Mouse (Mus musculus): ENCODE data around the gene Nrxn3. TPM values are rescaled to one million over a fixed set of nuclear protein-coding genes. Genes with fewer than 3 reads are reported as not detected.

The Nrxn3 gene
- total RNA-seq, 2 experiments from 2014 or later = 0.08 to 0.13 TPM

- no peak for DNase-seq (ENCODE audit: low spot score)
- intact Hi-C loops (cut with DNase I) = no loop called here
Measured at GRCm38 (mm10) chr12:88900728-88901080, 178.0 kb downstream of the Nrxn3 start.

- intact Hi-C loops (cut with DNase I) = no loop called here
- no peak for DNase-seq (ENCODE audit: low spot score)
Measured at GRCm38 (mm10) chr12:88910761-88911160, 188.1 kb downstream of the Nrxn3 start.

GRCm38 (mm10) chr12:88916752-88917151, 194.1 kb downstream of the Nrxn3 start:
- no peak for DNase-seq (ENCODE audit: low spot score)

GRCm38 (mm10) chr12:88924896-88925295, 202.2 kb downstream of the Nrxn3 start:
- intact Hi-C loops (cut with DNase I) = no loop called here

More at GRCm38 (mm10) chr12:88916752-88917151, 194.1 kb downstream of the Nrxn3 start:
- intact Hi-C loops (cut with DNase I) = no loop called here

GRCm38 (mm10) chr12:88926306-88926705, 203.6 kb downstream of the Nrxn3 start:
- intact Hi-C loops (cut with DNase I) = no loop called here
- no peak for DNase-seq (ENCODE audit: low spot score)

More at GRCm38 (mm10) chr12:88924896-88925295, 202.2 kb downstream of the Nrxn3 start:
- no peak for DNase-seq (ENCODE audit: low spot score)

- no peak for DNase-seq (ENCODE audit: low spot score)
- intact Hi-C loops (cut with DNase I) = no loop called here
Measured at GRCm38 (mm10) chr12:88931713-88932112, 209.0 kb downstream of the Nrxn3 start.

DNA sequence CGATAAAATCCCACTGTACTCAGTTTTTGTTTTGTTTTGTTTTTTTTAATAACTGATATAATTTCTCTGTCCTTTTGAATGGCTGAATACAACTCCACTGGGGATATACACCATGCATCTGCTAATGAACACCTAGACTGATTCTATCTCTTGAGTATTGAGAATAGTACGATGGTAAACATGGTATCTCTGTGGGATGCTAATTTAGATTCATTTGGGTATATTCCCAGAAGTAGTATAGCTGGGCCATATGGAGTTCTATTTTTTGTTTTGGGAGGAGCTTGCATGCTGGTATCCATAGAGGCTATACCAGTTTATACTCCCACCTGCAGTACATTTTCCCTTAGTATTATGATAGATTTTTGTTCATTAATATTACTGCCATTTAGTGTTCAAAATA, 217.0 kb downstream of the Nrxn3 start:
- DNase-seq (ENCODE audit: low spot score) = no peak
- intact Hi-C loops (cut with DNase I) = no loop called here

DNA sequence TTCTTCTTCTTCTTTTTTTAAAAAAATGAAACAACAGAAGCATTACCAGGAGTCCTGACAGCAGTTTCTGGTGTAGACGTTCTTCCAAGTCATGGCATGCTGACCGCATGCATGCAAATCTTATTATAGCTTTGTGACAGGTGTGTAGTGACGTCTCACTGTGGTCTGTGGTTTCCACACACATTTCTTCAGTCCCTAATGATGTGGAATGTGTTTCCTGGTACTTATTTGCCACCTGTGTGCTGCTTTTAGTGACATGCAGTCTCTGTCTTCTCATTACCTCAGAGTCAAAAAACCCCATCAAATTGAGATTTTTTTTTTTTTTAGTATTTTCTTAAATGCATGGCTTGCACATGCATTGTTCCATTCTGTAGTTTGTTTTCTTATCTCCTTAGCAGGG, 222.3 kb downstream of the Nrxn3 start:
- intact Hi-C loops (cut with DNase I) = no loop called here
- no peak for DNase-seq (ENCODE audit: low spot score)

DNA sequence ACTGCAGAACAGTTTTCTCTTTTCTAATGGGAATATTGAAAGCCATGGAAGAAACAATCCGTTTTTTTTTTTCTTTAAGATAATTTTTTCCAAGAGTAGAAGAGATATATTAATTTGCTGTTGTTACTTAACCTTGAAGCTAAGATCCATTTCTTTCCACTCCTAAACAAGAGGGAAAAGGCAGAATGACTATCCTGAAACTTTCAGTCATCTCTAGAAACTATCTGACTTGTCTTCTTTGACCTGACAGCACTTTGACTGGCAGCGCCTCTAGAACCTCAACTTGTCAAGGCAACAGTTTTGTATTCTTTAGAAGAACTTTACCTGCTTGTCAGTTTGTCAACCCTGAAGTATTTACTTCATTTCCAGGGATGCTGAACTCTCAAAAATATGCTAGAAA, 227.2 kb downstream of the Nrxn3 start:
- intact Hi-C loops (cut with DNase I) = no loop called here

GRCm38 (mm10) chr12:88952937-88953600, 230.4 kb downstream of the Nrxn3 start:
- no peak for DNase-seq (ENCODE audit: low spot score)
- intact Hi-C loops (cut with DNase I) = no loop called here

More for the DNA sequence above, 227.2 kb downstream of the Nrxn3 start:
- DNase-seq (ENCODE audit: low spot score) = no peak

DNA sequence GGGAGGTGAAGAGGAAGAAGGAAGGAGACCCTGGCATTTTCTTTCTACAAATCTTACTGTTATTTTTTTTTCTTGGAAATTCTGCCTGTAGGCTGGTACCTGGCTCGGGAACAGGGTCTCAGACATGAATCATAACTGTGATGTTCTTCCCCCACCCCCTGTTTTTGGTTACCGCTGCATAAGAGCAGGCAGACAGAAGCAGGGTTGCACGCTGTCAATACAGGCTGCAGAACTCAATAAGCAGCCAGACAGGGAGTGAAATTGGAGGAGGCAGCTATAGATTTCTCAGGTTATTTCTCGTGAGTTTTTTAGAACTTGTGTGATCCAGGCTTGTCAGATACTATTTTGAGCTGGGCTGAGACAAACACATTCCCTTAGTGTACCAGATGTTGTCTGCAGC, 231.1 kb downstream of the Nrxn3 start:
- intact Hi-C loops (cut with DNase I) = no loop called here
- DNase-seq (ENCODE audit: low spot score) = no peak

- intact Hi-C loops (cut with DNase I) = no loop called here
- DNase-seq (ENCODE audit: low spot score) = no peak
Measured at GRCm38 (mm10) chr12:88957431-88957830, 234.8 kb downstream of the Nrxn3 start.

DNA sequence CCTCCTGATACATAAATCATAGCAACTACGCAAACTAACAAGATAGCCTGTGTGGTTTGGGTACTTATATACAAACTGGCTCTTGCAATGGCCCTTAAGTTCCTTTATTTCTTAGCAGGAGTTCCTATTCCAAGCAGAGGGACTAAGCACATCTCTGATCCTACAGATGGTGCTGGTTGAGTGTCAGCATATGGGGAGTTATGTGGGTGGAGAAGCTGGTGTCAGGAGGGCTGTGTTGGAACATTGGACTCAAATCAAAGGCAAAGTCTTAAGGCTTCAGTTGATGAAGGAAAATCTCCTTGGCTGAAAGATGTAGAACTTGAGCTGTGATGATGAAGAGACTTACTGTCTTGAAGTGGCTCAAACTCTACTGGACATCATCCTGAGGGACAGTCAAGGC, 238.1 kb downstream of the Nrxn3 start:
- intact Hi-C loops (cut with DNase I) = no loop called here
- no peak for DNase-seq (ENCODE audit: low spot score)

GRCm38 (mm10) chr12:88966329-88966728, 243.7 kb downstream of the Nrxn3 start:
- intact Hi-C loops (cut with DNase I) = no loop called here
- no peak for DNase-seq (ENCODE audit: low spot score)

GRCm38 (mm10) chr12:88976621-88977020, 253.9 kb downstream of the Nrxn3 start:
- intact Hi-C loops (cut with DNase I) = no loop called here
- no peak for DNase-seq (ENCODE audit: low spot score)

- intact Hi-C loops (cut with DNase I) = no loop called here
- DNase-seq (ENCODE audit: low spot score) = no peak
Measured at GRCm38 (mm10) chr12:88983688-88984330, 261.1 kb downstream of the Nrxn3 start.

DNA sequence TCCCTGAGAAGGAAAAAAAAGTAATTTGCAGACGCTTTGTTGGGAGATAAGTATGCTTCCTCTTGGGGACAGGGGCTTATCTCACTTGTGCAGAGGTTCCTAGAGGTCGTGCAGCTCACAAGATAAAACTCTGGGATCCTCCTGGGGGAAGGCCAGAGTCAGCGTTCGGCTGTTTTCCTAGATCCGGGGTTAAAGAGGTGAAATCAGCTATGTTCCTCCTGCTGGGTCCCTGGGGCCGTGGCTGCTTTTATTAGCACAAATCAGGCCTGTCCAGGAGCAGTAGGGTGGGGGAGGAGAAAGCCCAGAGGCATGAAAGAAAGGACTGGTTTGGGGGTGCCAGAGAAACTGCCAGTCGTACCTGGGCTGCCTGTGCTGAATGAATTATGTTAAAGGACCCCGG, 261.7 kb downstream of the Nrxn3 start:
- intact Hi-C loops (cut with DNase I) = no loop called here
- DNase-seq (ENCODE audit: low spot score) = no peak

- no peak for DNase-seq (ENCODE audit: low spot score)
Measured at GRCm38 (mm10) chr12:88984804-88985203, 262.1 kb downstream of the Nrxn3 start.

GRCm38 (mm10) chr12:88987046-88987445, 264.4 kb downstream of the Nrxn3 start:
- intact Hi-C loops (cut with DNase I) = loop anchor here (5.0 kb wide), 1 partner anchor 465 kb away; no protein-coding TSS in a partner anchor
- no peak for DNase-seq (ENCODE audit: low spot score)

More at GRCm38 (mm10) chr12:88984804-88985203, 262.1 kb downstream of the Nrxn3 start:
- intact Hi-C loops (cut with DNase I) = loop anchor here (5.0 kb wide), 1 partner anchor 467 kb away; no protein-coding TSS in a partner anchor

- intact Hi-C loops (cut with DNase I) = loop anchor here (10.0 kb wide), 1 partner anchor 314 kb away; no protein-coding TSS in a partner anchor
- DNase-seq (ENCODE audit: low spot score) = no peak
Measured at GRCm38 (mm10) chr12:88990753-88991152, 268.1 kb downstream of the Nrxn3 start.

DNA sequence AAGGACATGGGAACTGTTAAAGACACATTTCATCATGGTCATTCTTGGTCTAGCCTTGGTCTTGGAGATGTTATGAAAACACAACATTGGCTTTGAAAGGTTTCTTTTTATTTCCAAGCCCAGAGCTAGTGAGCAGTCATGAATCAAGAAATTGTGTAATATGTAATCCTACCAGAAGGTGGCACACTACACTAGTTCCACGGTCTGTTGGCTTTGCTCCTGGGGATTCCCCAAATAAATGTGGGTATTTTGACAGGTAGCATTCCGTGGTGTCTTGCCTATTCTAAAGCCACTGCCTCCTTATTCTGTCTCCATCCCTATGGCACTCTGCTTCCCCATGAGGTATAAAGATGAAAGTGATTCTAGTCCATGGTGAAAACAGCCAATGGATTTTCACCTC, 269.5 kb downstream of the Nrxn3 start:
- intact Hi-C loops (cut with DNase I) = loop anchor here (2.0 to 10.0 kb wide), 2 partner anchors 115 to 313 kb away; no protein-coding TSS in a partner anchor
- no peak for DNase-seq (ENCODE audit: low spot score)
